Mouse (Mus musculus) small intestine, adult 2 months (tissue): Measurements from ENCODE around the gene Gjd3.

ENCODE experiments used
- CTCF ChIP-seq: fragments of 200-500 bp; IDR thresholded peaks from 2 replicates; pipeline ENCODE4 v1.5.1; 2012; ENCODE audit warnings: low read depth, mild to moderate bottlenecking, control low read depth, inconsistent platforms, low read length, moderate library complexity, mixed read lengths; ENCODE audit not compliant: insufficient replicate concordance, insufficient read length; ENCODE audit errors: extremely low read depth
- POLR2A ChIP-seq: fragments of 200-500 bp; IDR thresholded peaks from 2 replicates; pipeline ENCODE4 v1.6.1; 2012; ENCODE audit warnings: low read depth, mild to moderate bottlenecking, control low read depth, inconsistent platforms, low read length, moderate library complexity

DNA sequence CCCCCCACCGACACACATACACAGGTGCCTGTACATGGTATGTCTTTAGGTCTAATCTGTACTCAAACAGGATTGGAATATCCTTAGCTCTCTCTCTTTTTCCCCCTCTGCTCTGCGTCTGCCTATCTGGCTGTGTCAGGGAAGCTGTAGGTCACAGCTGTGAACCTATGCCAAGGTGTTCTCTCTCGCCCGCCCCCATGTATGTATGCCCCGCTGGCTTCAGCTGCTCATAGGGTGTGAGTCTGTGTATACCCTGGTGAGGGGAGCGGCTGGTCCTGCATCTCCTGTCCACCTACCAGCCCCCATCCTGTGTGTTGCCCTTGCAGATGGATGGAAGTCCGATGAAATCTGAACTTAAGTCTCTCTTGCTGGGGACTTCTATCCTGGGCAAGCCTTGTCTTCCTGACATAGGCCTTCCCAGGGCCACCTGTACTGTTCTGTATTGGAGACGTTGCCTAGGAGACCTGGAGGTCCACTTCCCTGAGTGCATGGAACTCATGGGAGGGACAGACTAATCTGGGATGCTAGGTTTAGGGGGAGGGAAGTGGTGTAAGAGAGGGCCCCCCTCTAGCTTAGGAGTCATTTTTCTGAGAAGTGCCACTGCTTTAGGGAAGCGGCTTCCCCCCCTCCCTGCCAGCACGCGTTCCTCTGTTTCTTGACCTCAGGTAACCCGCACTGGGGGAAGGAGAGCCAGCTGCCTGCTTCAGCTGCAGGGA, 33.4 kb downstream of the Gjd3 start:
- TF ChIP-seq CTCF (no peak), POLR2A (no peak)
